Mouse (Mus musculus): ENCODE measurements around the gene Atp8b4.
"Not testable (repeated sequence)": the region's sequence is repeated elsewhere in the genome, so short reads cannot be mapped to it uniquely, and the experiment has no call there.

Gene Atp8b4

GRCm38 (mm10) chr2:126500521-126500920 lies at the start of gene Atp8b4:
TSS of gene Atp8b4 (minus strand) at chr2:126500674.
- no peak for DNase-seq (ENCODE audit: low read depth, low spot score)

- DNase-seq (ENCODE audit: low read depth, low spot score): no peak
Observed at GRCm38 (mm10) chr2:126549681-126550080, 49.2 kb upstream of the Atp8b4 start.

- DNase-seq (ENCODE audit: low read depth, low spot score): no peak
Observed at GRCm38 (mm10) chr2:126546392-126546791, 45.9 kb upstream of the Atp8b4 start.

GRCm38 (mm10) chr2:126545297-126545696 lies 44.8 kb upstream of the Atp8b4 start:
- DNase-seq (ENCODE audit: low read depth, low spot score): no peak

GRCm38 (mm10) chr2:126542211-126542610 lies 41.7 kb upstream of the Atp8b4 start:
- peak; percentile 26 for DNase-seq (ENCODE audit: low read depth, low spot score)

GRCm38 (mm10) chr2:126540390-126540925 lies 40.0 kb upstream of the Atp8b4 start:
- no peak for DNase-seq (ENCODE audit: low read depth, low spot score)

GRCm38 (mm10) chr2:126537654-126538053 lies 37.2 kb upstream of the Atp8b4 start:
- DNase-seq (ENCODE audit: low read depth, low spot score): no peak

GRCm38 (mm10) chr2:126530581-126530980 lies 30.1 kb upstream of the Atp8b4 start:
- no peak for DNase-seq (ENCODE audit: low read depth, low spot score)

- no peak for DNase-seq (ENCODE audit: low read depth, low spot score)
Observed at GRCm38 (mm10) chr2:126527461-126527860, 27.0 kb upstream of the Atp8b4 start.

- DNase-seq (ENCODE audit: low read depth, low spot score): no peak
Observed at GRCm38 (mm10) chr2:126524271-126524670, 23.8 kb upstream of the Atp8b4 start.

GRCm38 (mm10) chr2:126523101-126523745 lies 22.7 kb upstream of the Atp8b4 start:
- not testable (repeated sequence) for DNase-seq (ENCODE audit: low read depth, low spot score)

- DNase-seq (ENCODE audit: low read depth, low spot score): no peak
Observed at GRCm38 (mm10) chr2:126522056-126522455, 21.6 kb upstream of the Atp8b4 start.

- DNase-seq (ENCODE audit: low read depth, low spot score): no peak
Observed at GRCm38 (mm10) chr2:126521471-126521870, 21.0 kb upstream of the Atp8b4 start.

- DNase-seq (ENCODE audit: low read depth, low spot score): peak; percentile 71
Observed at GRCm38 (mm10) chr2:126520828-126521227, 20.4 kb upstream of the Atp8b4 start.

- DNase-seq (ENCODE audit: low read depth, low spot score): no peak
Observed at GRCm38 (mm10) chr2:126519872-126520581, 19.6 kb upstream of the Atp8b4 start.

- no peak for DNase-seq (ENCODE audit: low read depth, low spot score)
Observed at GRCm38 (mm10) chr2:126515069-126515826, 14.8 kb upstream of the Atp8b4 start.

GRCm38 (mm10) chr2:126508228-126508627 lies 7.8 kb upstream of the Atp8b4 start:
- no peak for DNase-seq (ENCODE audit: low read depth, low spot score)

- no peak for DNase-seq (ENCODE audit: low read depth, low spot score)
Observed at GRCm38 (mm10) chr2:126507477-126507876, 7.0 kb upstream of the Atp8b4 start.

- DNase-seq (ENCODE audit: low read depth, low spot score): no peak
Observed at GRCm38 (mm10) chr2:126505156-126505555, 4.7 kb upstream of the Atp8b4 start.

GRCm38 (mm10) chr2:126499730-126500129 lies 744 bp downstream of the Atp8b4 start:
- DNase-seq (ENCODE audit: low read depth, low spot score): no peak

GRCm38 (mm10) chr2:126498761-126499452 lies 1.6 kb downstream of the Atp8b4 start:
- DNase-seq (ENCODE audit: low read depth, low spot score): no peak

- no peak for DNase-seq (ENCODE audit: low read depth, low spot score)
Observed at GRCm38 (mm10) chr2:126496838-126497237, 3.6 kb downstream of the Atp8b4 start.

Measured in brain, adult 2 months (tissue).